Mouse (Mus musculus) cerebellum, postnatal 36 days (tissue): ENCODE measurements around the gene Atxn1.
A peak's percentile ranks its signal among the peaks of the same experiment; 100 is the strongest.

Source experiments
- DNase-seq, 2 experiments: peaks; one replicate each; pipeline ENCODE4 v3.0.0; 2021 to 2022; ENCODE audit warnings: mixed read lengths in 2 of 2

The Atxn1 gene

DNA sequence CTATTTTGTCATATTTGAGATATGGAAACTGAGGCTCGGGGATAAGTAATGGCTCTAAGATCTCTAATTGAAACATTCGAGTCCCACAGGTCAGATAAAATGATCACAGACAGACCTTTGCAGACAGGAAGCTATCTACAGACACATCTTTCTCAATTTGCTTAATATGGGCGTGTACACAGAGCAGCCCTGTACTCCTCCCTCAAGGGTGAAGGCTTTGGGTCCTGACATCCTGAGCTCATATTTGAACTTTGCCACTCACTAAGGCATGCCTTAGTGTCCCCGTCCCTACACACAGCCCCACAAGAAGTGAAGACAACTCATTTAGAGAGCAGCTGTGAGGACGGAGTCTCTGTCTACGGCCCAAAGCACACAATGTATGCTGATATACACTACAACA lies 70.6 kb downstream of the Atxn1 start:
- DNase-seq: no peak

DNA sequence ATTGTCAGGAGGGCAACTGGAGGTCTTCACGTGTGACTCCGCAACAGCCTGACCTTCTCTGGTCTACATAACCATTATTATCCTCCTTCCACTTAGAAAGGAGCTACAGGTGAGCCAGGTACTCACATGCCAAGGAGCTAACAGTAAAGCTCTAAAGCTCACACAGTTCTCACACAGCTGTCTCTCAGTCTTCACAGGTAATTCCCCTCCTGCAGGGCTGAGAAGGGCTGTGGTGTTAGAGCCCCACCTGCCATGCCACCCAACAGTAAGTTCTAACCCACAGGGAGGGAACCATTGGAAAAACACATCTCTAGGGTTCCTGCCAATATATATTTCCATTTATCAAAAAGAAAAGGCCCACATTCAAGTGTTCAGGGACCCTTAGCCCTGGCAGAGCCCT lies 73.7 kb downstream of the Atxn1 start:
- DNase-seq: no peak

DNA sequence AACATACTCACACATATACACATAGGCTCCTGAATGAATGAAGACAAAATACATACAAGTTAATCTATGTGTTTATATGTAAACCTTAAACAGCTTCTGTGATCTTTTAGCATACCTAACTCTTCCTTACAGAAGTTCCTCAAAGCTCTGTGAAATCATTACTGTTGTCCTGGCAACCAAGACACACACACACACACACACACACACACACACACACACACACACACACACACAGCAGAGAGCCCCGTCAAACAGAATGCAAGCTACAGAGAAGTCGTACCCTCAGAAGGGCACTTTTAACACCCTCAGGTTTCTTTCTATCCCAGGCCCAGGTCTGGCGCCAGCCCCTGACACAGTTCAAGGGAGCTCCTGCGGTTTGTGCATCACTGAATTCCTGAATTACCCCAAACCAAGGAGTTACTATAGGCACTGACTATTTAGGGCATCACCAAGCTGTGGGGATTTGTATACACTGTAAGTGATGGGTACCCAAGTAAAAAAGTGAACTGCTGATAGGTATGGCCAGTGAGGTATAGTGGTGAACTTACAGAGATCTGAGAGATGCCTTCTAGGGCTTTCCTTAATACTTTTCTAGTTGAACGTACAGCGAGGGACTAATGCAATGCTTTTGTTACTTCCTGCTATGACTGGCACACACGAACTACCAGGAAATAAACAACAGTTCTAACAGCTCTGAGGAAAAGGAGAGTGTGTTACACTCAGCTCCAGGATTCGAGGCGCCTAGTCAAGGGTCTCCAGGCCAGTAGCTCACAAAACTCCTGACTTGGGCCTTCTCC lies 75.7 kb downstream of the Atxn1 start:
- DNase-seq: peak in 1 of 2 experiments; percentile 21

DNA sequence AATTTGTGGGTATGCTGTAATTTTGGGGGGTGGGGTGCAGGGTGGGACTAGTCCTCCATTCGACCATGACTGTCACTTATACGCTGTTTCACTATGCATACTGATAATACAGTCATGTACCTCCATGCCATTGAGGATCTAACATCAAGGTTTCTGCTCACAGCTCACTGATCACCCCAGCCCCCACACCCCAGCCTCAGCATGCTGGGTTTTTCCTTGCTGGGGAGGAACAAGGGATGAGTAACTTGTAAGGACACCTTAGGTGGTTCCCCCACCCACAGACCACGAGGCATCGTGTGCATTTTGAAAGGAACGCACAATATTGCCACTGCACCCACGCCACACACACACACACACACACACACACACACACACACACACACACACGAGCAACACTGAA lies 79.9 kb downstream of the Atxn1 start:
- no peak for DNase-seq

DNA sequence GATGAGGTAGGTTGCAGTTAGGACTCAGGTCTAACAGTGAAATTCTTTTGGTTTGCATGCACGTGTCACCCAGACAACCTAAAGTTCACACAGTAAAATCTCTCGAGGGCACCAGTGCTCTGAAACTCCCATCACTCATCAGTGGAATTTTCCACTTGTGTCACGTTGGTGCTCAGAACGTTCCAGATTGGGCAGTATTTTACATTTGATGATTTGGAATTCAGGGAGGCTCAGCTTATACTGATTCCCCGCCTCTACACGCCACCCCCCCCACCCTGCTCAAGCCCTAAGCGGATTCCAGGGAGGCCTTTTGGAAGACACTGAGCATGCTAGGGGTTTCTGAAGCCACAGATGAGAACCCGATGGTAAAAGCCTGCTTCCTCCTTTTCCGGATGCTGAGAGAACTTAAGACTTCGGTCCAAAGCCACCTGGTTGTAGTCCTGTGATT lies 81.0 kb downstream of the Atxn1 start:
- DNase-seq: no peak

DNA sequence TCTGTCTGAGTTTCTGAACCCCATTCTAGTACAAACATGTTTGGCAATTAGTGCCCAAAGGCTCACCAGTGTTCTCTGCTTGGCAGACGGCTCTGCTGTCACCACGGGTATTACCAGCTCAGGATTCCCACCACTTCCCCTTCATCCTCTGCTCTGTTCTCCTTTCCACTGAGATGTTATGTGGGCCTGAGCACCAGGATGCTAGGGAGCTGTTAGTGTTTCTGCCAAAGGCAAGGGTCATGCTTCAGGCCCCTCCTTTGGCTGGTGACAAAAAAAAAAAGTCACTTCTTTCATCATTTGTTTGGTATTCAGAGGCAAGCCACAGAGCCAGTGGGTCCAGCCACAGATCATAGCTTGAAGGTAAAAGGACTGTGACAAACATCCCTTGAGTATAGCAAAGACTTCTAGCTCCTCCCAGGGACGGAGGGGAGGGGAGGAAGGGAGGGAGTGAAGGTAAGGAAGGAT lies 81.8 kb downstream of the Atxn1 start:
- DNase-seq: no peak

DNA sequence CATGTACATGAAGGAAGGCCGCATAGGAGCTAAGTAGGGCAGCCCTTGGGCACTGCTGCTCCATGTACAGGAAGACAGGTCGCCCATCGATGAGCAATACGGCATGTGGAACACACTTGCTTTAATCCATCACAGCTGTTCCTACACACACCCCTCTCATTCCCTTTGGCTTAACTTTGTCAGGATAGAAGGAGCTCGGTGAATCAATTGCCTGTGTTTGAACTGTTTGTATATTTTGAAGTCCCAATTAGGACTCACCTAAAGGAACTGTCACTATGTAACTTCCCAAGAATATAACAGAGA lies 84.3 kb downstream of the Atxn1 start:
- no peak for DNase-seq

DNA sequence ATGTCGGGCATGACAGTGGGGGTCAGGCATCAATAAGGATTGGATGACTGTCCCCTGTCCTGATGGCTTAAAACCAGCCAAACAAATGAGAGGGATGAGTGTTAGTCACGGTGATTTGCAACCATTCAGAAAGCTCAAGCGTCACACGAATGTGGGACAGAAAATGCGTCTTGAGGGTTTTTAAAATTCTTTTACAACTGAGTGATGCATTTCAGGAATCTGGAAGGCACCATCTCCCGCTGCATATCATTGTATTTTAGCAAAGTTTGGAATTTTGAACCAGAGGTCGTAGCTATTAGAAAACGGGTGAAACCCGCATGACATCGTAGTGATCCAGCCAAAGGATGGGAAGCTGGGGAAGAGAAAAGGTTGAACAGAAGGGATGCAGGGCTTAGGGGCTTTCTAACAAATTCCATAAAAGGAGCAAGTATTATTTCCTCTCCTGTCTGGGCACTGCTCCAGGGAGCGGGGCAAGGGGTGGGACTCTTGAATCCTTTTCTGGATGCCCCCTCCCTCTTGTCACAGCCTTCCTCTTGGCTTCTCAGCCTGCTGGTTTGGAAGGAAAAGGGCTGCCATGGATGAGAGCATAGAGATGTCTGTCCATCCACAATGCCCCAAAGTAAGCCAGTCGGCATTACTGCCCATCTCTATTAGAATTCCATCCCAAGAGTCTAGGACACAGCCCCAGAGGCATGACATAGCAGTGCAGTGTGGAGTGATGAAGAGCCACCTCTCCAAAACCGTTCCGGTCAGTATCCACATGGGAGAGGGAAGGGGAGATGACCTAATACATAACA lies 84.9 kb downstream of the Atxn1 start:
- no peak for DNase-seq

DNA sequence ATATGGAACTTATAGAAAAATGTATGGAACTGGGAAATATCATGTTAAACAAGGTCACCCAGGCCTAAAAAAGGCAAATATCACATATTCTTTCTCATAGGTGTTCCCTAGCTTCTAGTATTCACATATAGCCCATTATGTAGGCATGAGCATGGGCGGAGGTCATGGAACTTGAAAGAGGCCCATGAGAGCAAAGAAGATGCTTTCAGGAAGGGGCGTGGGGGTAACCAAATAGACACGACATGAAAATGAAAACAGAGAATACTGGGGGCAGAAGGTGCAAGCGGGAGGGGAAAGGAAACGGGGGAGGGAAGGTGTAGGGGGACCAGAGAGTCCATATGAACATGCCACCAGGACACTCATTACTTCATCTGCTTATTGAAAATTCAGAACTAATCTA lies 87.9 kb downstream of the Atxn1 start:
- no peak for DNase-seq

DNA sequence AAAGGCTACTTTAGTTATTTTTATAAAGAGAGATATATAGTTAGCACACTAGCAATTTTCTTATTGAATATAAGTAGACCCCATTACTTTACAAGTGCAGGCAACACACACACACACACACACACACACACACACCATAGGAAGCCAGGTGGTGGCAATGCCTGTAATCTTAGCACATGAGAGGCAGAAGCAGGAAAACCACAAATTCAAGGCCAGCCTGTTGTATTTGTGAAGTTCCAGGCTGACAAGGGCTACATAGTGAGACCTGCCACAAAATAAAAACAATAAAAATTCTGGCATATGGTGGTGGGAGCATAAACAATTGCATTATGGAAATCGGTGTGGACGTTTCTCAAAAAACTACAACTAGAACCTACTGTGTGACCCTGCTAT lies 88.4 kb downstream of the Atxn1 start:
- DNase-seq: no peak

DNA sequence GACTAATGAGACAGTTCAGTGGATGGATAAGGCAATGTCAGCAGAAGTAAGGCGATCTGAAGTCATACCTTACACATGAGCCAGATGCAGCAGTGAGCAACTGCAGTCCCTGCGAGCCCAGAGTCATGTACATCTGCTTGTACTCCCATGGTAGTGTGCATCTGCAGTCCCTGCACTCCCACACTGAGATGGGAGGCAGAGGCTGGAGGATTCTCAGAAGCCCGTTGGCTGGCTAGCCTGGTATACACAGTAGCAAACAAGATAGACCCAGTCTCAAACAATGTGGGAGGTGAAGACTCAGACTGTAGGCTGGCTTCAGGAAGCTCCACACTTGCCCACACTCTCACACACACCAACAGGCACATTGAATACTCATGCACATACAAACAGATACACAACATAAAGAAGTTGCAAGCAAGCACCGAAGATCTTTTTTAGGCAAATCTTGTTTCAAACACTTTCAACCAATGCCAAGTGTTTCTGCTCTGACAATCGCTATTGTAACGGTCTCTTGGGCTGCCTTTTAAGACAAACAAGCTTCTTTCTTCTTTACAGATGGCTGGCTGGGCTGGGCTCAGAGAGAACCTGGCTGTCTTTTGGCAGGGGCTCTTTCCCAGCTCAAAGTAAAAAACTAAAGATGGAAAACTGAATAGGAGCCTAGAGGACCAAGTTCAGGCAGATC lies 89.0 kb downstream of the Atxn1 start:
- DNase-seq: no peak

DNA sequence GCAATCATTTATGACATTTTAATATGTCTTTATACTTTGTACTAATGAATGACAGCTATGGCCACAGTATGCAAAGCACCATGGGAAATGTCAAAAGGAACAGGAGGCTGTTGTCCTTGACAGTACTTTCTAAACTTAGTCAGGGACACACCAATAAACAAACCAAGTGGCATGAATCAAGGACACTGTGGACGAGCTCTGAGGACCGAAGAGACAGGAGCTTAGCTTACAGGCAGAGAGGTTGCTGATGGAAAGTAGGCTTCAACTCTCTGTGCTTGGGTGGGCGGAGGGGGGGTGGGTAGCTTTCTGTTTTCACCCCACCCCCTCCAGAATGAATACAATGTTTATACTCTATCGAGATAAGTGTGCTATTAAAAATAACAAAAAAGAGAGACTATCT lies 90.6 kb downstream of the Atxn1 start:
- no peak for DNase-seq

DNA sequence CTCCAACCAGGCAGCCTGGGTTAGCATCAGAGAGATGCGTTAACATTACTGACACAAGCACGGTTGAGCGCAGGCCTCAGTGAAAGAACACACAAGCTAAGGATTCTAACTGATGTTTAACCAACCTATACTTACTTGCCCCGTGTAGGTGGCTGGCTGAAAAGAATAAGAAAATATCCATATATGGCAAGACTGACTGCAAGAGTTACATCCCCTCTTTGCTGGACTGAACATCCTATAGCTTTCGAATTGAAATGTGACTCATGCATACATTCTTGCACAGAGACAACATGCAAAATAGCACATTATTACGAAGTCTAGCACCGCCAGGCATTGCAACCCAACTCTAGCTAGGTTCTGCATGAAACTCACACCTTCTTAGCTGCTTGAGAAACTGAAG lies 91.8 kb downstream of the Atxn1 start:
- no peak for DNase-seq

DNA sequence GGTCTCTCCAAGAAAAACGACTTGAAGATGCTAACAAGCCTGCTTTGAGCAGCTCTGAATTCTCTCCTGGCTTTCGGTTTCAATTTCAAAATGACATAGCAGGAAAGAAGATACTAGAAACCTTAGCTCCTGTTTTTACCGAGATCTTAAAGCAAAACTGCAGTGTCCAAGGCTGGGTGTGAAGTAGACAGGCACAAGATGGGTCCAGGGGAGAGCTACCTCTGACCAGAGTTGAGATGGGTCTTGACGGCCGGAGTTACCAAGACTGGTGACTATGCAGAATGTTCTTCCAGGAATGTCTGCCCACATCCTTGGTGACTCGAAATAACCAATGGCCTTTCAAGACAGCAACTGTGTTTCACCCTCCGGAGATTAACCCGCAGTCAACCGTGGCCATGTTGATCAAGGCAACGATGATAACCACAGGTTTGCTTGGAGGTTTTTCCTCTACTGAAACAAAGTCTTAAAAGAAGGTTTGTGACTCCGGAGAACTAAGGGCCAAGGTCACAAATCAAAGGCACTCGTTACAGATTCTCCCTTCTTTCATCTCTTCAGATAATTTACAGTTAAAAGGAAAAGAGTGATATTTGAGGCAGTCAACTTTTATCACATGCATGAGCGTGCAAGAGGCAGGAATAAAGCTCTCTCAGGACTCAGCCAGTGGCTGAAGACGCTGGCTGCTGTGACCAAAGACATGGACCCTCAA lies 92.6 kb downstream of the Atxn1 start:
- no peak for DNase-seq

DNA sequence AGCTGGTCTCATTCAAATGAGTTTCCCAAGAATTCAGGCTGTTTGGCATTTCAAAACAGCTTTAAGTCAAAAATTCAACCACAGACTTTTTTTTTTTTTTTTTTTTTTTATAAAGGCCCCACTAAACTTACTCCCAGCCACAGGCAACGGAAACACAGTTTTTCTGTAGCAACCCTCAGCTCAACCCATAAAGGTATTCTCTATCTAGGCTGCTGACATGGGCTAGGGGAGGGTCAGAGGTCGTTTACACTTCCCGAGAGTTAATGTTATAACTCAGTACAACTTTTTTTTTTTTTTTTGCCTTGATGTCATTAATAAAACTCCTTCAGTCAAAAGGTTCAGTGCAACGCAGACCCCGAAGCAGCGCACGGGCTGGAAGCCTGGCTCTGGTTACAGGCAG lies 93.3 kb downstream of the Atxn1 start:
- DNase-seq: no peak

DNA sequence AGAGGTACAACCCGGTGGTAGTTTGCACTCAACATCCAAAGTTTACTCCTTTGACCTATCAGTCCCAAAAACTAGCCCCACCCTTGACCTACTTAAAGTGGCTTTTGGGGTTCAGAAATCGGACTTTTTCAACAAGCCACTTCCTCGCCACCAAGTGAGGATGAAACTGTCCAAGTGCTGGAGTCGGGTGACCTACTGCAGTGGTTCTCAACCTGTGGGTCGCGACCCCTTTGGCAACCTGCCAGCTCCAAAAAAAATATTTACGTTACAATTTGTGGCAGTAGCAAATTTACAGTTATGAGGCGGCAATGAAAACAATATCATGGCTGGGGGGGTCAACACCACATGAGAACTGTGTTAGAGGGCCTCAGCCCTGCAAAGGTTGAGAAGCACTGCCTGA lies 95.9 kb downstream of the Atxn1 start:
- DNase-seq: no peak

DNA sequence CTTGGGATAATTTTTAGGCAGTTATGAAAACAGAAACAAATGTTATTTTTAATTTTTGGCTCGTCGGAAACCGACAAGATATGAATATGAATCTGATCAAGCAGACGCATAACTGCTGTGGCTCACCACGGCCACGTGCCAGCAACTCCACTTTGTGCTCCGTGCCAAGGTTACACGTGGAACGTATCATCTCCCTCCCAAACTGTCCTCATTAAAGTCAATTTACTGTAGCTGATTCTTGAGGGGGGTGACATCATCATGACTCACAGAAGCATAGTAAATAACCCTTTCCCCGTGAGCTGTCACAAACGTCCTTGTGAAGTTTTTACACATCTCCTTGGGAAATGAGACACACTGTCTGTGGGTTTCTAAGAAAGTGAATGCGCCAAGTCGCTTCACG lies 97.5 kb downstream of the Atxn1 start:
- no peak for DNase-seq

DNA sequence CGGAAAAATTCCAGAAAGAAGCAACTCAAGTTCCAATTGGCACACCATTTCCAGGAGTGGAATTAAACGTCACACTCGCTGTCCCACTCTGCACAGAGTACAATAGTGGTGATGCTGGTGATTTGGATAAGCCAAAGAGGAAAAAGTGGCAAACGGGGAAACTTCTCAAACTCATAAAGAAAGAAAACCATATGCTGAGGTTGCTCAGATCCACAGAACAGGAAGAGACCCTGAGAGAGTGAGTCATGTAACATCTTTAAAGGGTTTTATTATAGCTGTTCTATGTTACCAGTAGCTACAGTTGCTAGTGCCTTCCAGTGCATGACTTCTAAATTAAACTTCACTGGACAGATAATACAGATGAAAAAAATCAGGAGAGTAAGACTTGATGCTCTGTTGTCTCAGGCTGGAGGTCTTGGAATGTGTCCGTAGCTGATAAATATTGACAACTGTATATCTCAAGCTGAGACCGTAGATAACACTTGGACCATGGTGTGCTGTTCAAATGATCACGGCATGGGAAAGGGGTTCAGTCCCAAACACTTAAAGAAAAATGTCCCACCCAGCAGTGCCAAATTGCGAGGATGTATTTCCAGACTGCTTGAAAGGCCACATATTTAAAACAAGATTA lies 98.1 kb downstream of the Atxn1 start:
- no peak for DNase-seq

DNA sequence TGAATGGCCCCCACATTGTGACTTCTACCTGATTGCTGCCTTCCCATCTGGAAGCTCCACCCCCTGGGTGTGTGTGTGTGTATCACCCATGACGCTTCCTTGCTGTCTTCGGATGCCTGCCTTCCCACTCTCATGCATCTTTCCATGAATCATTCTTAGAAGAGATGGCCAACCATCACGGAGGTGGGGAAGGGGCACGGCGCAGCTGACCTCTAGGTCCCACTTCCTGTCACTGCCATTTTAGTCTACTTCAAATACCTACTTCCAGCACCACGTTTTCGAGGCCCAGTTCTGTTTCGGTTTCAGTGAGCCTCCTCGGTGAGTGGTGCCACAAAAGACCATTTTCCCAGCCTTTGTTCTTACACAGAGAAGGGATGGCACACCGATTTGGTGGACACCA lies 99.2 kb downstream of the Atxn1 start:
- no peak for DNase-seq

DNA sequence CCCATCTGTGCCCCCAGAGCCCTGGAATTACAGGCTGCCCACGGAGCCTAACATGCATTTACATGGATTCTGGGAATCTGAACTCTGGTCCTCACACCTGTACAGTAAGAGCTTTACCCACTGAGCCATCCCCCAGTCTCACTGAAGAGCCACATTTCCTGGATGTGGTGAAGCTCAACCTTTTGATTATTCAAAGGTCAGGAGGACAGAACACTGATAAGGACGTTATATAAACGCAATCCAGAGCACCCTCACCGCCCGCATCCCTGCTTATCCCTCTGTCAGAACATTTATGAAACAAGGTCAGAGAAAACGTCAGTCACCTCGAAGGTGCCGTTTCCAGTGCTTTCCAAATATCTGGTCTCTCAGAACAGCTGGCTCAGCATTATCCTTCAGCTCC lies 101.0 kb downstream of the Atxn1 start:
- no peak for DNase-seq

DNA sequence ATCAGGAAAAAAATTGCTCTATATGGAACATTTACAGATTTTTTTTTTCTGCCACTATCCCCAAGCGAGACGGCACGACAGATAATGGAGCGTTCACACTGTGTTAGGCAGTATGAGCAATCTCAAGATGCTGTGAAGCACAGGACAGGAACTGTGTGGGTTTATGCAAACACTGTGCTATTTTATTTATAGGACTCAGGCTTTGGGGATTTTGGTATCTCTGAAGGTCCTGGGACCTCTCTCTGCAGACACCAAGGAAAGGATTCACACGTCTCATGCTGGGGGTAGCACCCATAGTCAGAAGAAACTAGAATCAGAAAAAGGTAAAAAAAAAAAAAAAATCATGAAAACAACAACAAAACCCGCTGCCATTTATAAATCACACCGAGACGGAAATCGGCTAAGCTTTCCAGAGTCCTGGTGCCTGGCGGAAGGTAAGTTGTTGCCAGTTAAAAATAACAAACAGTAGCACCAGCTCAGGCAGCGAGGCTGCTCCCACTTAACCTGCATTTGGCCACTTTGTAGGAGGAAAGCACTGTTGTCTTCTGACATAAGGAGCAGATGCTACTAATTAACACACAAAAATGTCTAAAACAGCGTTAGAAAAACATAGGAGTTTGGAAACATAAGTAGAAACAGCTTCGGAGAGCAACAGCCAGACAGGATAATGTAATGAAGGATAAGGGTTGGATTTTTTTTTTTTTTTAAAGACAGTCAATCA lies 102.8 kb downstream of the Atxn1 start:
- DNase-seq: no peak

DNA sequence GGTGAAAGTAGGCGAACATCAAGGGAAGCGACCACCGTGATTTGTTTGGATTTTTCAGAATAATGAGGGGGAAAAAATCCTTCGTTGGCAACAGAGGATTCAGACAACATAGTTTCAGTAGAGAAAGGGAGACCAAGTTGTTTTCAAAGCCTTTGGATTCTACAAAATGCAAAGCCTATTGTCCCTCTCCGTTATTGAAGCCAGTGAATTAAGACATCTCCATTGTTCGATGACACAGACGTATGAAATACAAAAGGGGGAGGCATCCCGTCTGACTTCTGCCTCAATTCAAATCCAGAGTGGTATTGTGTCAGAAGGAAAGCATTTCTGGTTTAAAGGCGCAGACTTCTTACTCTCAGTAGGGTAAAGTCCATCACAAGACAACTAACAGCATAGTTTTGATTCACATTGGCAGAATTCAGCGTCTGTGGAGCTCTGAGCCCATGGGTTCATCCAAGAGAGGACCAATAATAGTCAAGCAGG lies 103.7 kb downstream of the Atxn1 start:
- DNase-seq: no peak
